Mouse (Mus musculus) kidney, adult 9 months (tissue): ENCODE results near the gene Mpv17l2.

ENCODE experiments used
- DNase-seq: peaks from one replicate; pipeline ENCODE4 v3.0.0; 2022

Gene Mpv17l2

GRCm38 (mm10) chr8:70718297-70718696 lies 42.4 kb downstream of the Mpv17l2 start, which contains the start of gene Gm3336:
TSS of gene Gm3336 (plus strand) at chr8:70718543.
- peak; percentile 77 for DNase-seq

- DNase-seq = no peak
Measured at GRCm38 (mm10) chr8:70716521-70717400, 44.0 kb downstream of the Mpv17l2 start.

GRCm38 (mm10) chr8:70715086-70715485 lies 45.7 kb downstream of the Mpv17l2 start:
- DNase-seq = no peak

GRCm38 (mm10) chr8:70713991-70714390 lies 46.8 kb downstream of the Mpv17l2 start:
- no peak for DNase-seq

GRCm38 (mm10) chr8:70711041-70711440 lies 49.7 kb downstream of the Mpv17l2 start:
- DNase-seq = no peak

GRCm38 (mm10) chr8:70710296-70710695 lies 50.5 kb downstream of the Mpv17l2 start:
- no peak for DNase-seq

GRCm38 (mm10) chr8:70709794-70710193 lies 51.0 kb downstream of the Mpv17l2 start:
- no peak for DNase-seq
